Mouse (Mus musculus): ENCODE data around the gene Ccdc13.

DNA sequence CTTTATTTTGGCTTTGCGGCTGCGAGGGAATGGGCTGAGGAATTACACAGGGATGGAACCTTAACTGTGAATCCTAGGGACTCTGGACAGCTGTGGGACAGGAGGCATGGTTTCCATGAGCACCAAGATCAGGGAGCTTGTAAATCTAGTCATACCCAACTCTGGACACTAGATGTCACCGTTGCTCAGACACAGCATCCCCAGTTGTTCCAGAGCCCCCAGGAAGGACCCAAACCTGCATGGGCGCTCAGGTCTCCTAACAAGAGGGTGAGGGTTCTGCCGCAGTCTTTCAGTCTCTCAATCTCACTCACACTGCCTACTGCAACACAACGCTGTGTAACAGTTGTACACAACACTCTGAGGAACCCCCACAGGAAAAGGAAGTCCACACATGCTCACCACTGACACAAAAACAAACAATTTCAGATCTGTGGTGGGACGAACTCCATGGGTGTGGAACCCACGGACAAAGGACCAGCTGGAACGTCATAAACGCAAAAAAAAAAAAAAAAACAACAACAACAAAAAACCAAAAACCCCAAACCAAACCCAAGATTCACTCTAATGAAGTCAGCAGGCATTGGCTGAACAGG, 7.4 kb upstream of the Ccdc13 start:
- TF ChIP-seq ZMIZ1 (IDR thresholded peaks at IDR 0.05; ENCODE audit: low read depth, low read length) (no peak), EP300 (IDR thresholded peaks at IDR 0.05; ENCODE audit: low read depth in 1 of 2, low read length in 2 of 2) (no peak), CTCF (IDR thresholded peaks at IDR 0.05 in 2 of 3, conservative IDR thresholded peaks at IDR 0.05 in 1 of 3; ENCODE audit: control insufficient read depth in 1 of 3, insufficient read depth in 1 of 3, low read depth in 2 of 3, low read length in 3 of 3, poor library complexity in 1 of 3, severe bottlenecking in 1 of 3) (peak; percentile 55 to 71 (median 62)), TAL1 (IDR thresholded peaks at IDR 0.05; ENCODE audit: low read length) (no peak), POLR2A (IDR thresholded peaks at IDR 0.05; ENCODE audit: control insufficient read depth in 1 of 2, insufficient read depth in 1 of 2, low read depth in 1 of 2, low read length in 2 of 2, poor library complexity in 1 of 2) (no peak), MAFK (IDR thresholded peaks at IDR 0.05; ENCODE audit: borderline replicate concordance, low read depth, low read length) (no peak), KAT2A (conservative IDR thresholded peaks at IDR 0.05; ENCODE audit: low read depth, low read length) (no peak), E2F4 (IDR thresholded peaks at IDR 0.05; ENCODE audit: borderline replicate concordance, low read depth, low read length) (no peak), ZC3H11A (IDR thresholded peaks at IDR 0.05; ENCODE audit: low read depth, low read length) (no peak)
